Mouse (Mus musculus): ENCODE results near the gene Rpl29. TPM values are rescaled to one million over a fixed set of nuclear protein-coding genes. Genes with fewer than 3 reads are reported as not detected.

Rpl29 gene
- polyA plus RNA-seq, 1 experiment from 2014 or later = 1,075 TPM

DNA sequence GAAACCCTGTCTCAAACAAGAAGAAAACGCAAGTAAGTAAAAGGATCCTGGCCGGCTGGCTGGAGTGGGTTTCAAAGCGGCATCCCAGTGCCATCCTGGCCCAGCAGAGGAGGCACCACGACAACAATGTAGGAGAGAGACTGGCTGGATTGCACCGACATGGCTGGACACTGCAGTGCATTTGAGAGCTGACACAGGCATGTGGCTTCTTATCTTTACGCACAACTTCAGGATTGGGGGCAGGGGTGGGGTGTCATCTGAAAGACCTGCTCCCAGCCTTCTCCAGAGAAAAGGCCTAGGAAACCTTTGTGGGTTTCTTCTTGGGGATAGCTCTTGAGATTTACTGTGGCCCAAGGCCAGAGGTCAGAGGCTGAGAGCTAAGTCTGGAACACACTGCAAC lies 17.5 kb upstream of the Rpl29 start:
- 72% methylated on average over 6 of the region's 6 CpGs for WGBS
- H3K36me3 ChIP-seq (ENCODE audit: control insufficient read depth, insufficient read depth, low read length) = no peaks in the 10 kb centered on the region
- no peak overlapping the region for H3K27ac ChIP-seq (replicated peaks; ENCODE audit: low read depth, low read length)
- H3K9me3 ChIP-seq (ENCODE audit: control insufficient read depth, low read length) = no peaks in the 10 kb centered on the region
- ATAC-seq (ENCODE audit: insufficient number of reproducible peaks, low FRiP score, low TSS enrichment, low read depth) (no peak), DNase-seq (ENCODE audit: low spot score) (no peak)
- no peak overlapping the region for H3K4me3 ChIP-seq (ENCODE audit: low read depth, low read length)
- no peak overlapping the region for H3K9ac ChIP-seq (ENCODE audit: low read length)
- no peaks in the 10 kb centered on the region for H3K27me3 ChIP-seq (ENCODE audit: control insufficient read depth, insufficient read depth, low read length)
- H3K4me2 ChIP-seq (ENCODE audit: low read depth, severe bottlenecking) = no peak overlapping the region
- H3K4me1 ChIP-seq (ENCODE audit: control insufficient read depth, insufficient read depth, low read length) = peaks cover 10% of the 10 kb centered on the region

DNA sequence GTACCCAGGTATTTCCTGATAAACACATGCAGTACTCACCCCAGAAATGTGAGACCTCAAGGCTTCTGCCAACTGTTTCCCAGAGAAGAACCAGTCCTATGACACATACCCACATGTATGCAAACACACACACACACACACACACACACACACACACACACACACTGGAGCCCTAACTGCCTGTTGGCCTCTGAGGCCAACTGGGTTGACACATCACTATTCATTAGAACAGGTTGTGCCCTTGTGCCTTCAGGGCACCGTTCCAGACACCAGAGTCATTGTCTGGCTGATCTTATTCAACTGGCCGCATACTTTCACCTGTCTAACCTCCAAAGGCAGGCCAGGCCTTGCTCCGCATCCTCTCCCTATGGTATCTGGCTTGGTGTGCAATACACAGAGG lies 17.0 kb upstream of the Rpl29 start:
- no peaks in the 10 kb centered on the region for H3K9me3 ChIP-seq (ENCODE audit: control insufficient read depth, low read length)
- no peak for ATAC-seq (ENCODE audit: insufficient number of reproducible peaks, low FRiP score, low TSS enrichment, low read depth)
- no peak overlapping the region for H3K4me2 ChIP-seq (ENCODE audit: low read depth, severe bottlenecking)
- peaks cover 10% of the 10 kb centered on the region for H3K4me1 ChIP-seq (ENCODE audit: control insufficient read depth, insufficient read depth, low read length)
- 75% methylated on average over 3 of the region's 3 CpGs for WGBS
- H3K9ac ChIP-seq (ENCODE audit: low read length) = no peak overlapping the region
- DNase-seq (ENCODE audit: low spot score) = no peak
- no peaks in the 10 kb centered on the region for H3K36me3 ChIP-seq (ENCODE audit: control insufficient read depth, insufficient read depth, low read length)
- H3K27ac ChIP-seq (replicated peaks; ENCODE audit: low read depth, low read length) = 0 out of 2 replicates have a peak overlapping the region, but pooled peaks have one; percentile 3
- no peak overlapping the region for H3K4me3 ChIP-seq (ENCODE audit: low read depth, low read length)
- no peaks in the 10 kb centered on the region for H3K27me3 ChIP-seq (ENCODE audit: control insufficient read depth, insufficient read depth, low read length)

DNA sequence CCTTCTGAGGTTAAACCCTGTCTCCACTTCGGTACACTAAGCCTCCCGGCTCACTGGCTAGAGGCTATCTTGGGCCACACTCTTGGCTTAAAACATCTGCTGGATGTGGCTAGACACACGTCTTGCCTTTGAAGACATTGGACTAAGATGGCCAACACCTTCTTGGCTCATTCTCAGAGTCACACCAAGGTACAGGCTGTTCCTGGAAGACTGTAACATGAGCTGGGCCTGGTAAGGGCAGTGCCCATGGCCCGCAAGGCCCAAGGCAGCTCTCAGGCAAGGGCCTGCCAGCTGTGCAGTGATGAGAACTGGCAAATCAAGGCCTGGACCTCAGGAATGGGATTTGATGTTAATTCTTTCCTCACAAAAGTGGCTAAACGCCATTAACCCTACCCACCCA lies 15.6 kb upstream of the Rpl29 start:
- H3K4me1 ChIP-seq (ENCODE audit: control insufficient read depth, insufficient read depth, low read length) = peaks cover 24% of the 10 kb centered on the region
- H3K27ac ChIP-seq (replicated peaks; ENCODE audit: low read depth, low read length) = no peak overlapping the region
- DNase-seq (ENCODE audit: low spot score) = no peak

DNA sequence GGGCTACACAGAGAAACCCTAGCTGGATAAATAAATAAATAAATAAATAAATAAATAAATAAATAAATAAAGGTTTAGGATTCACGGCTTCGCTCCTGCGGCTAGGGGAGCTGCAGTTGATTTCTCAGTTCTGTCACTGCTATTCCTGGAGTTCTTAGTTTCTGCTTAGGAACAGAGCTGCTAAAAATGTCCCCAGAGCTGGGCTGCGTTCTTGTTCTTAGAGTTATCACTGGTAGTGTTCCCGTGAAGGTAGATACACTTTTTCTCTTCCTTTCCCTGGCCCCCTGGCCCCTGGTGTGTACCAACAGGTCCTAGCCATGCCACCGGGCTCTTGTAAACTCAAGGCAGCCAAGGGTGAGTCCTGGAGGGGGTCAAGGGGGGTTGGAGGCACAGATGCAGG lies 12.4 kb upstream of the Rpl29 start:
- Histone ChIP-seq H3K4me3 (ENCODE audit: low read depth, low read length) (no peak overlapping the region), H3K9ac (ENCODE audit: low read length) (no peak overlapping the region), H3K4me2 (ENCODE audit: low read depth, severe bottlenecking) (no peak overlapping the region), H3K9me3 (ENCODE audit: control insufficient read depth, low read length) (no peaks in the 10 kb centered on the region), H3K27me3 (ENCODE audit: control insufficient read depth, insufficient read depth, low read length) (no peaks in the 10 kb centered on the region), H3K36me3 (ENCODE audit: control insufficient read depth, insufficient read depth, low read length) (no peaks in the 10 kb centered on the region), H3K27ac (replicated peaks; ENCODE audit: low read depth, low read length) (no peak overlapping the region), H3K4me1 (ENCODE audit: control insufficient read depth, insufficient read depth, low read length) (peaks cover 32% of the 10 kb centered on the region)
- DNase-seq (ENCODE audit: low spot score) = no peak
- 79% methylated on average over 6 of the region's 6 CpGs for WGBS
- ATAC-seq (ENCODE audit: insufficient number of reproducible peaks, low FRiP score, low TSS enrichment, low read depth) = no peak

More for the DNA sequence above, 15.6 kb upstream of the Rpl29 start:
- Histone ChIP-seq H3K9ac (ENCODE audit: low read length) (no peak overlapping the region), H3K4me2 (ENCODE audit: low read depth, severe bottlenecking) (no peak overlapping the region), H3K9me3 (ENCODE audit: control insufficient read depth, low read length) (no peaks in the 10 kb centered on the region), H3K36me3 (ENCODE audit: control insufficient read depth, insufficient read depth, low read length) (no peaks in the 10 kb centered on the region), H3K27me3 (ENCODE audit: control insufficient read depth, insufficient read depth, low read length) (no peaks in the 10 kb centered on the region), H3K4me3 (ENCODE audit: low read depth, low read length) (no peak overlapping the region)
- WGBS = 79% methylated on average over 5 of the region's 5 CpGs
- no peak for ATAC-seq (ENCODE audit: insufficient number of reproducible peaks, low FRiP score, low TSS enrichment, low read depth)

DNA sequence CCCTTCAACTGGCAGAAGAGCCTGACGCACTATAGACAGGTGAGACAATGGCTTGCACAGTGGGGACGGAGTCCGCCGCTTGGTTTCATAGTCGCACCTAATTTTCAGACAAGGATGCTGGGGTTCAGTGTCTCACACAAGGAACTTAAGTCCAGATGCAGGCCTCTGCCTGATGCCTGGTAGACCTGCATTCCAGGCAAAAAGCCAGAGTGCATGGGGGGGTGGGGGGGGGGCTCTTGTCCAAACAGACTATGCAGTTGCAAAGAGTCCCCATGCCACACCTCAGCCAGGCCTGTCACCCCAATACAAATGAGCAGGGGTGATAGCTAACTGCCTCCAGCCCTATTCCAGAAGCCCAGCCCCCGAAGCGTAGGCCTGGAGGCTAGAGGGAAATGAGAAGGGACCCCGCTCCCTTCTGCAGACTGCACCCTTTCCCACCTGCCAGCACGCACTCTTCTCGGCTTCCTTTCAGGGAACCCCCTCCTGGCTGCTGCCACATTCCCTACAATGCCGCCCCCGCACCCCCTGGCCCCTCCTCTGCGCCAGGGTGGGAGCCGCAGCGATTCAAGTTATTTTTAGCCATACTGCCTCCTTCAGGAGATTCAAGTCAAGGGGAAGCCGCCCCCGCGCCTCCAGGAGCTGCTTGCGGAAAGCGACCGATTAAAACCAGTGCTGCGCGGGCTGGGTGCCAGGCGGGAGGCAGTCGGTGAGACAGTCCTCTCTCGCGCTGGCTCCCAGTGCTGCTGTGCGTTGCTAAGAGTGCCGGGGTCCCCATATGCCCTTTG lies 11.2 kb upstream of the Rpl29 start:
- Histone ChIP-seq H3K4me3 (ENCODE audit: low read depth, low read length) (peak overlapping the region; percentile 23), H3K4me2 (ENCODE audit: low read depth, severe bottlenecking) (peak overlapping the region; percentile 48), H3K9ac (ENCODE audit: low read length) (peak overlapping the region; percentile 55), H3K27ac (replicated peaks; ENCODE audit: low read depth, low read length) (peak overlapping the region; percentile 52; the same call in 1 of the 2 replicates), H3K9me3 (ENCODE audit: control insufficient read depth, low read length) (no peaks in the 10 kb centered on the region), H3K27me3 (ENCODE audit: control insufficient read depth, insufficient read depth, low read length) (no peaks in the 10 kb centered on the region), H3K36me3 (ENCODE audit: control insufficient read depth, insufficient read depth, low read length) (no peaks in the 10 kb centered on the region), H3K4me1 (ENCODE audit: control insufficient read depth, insufficient read depth, low read length) (peaks cover 32% of the 10 kb centered on the region)
- DNase-seq (ENCODE audit: low spot score) (peak; percentile 82), ATAC-seq (ENCODE audit: insufficient number of reproducible peaks, low FRiP score, low TSS enrichment, low read depth) (peak; percentile 14; the same call in 1 of the 2 replicates)
- 17% methylated on average over 29 of the region's 29 CpGs for WGBS

DNA sequence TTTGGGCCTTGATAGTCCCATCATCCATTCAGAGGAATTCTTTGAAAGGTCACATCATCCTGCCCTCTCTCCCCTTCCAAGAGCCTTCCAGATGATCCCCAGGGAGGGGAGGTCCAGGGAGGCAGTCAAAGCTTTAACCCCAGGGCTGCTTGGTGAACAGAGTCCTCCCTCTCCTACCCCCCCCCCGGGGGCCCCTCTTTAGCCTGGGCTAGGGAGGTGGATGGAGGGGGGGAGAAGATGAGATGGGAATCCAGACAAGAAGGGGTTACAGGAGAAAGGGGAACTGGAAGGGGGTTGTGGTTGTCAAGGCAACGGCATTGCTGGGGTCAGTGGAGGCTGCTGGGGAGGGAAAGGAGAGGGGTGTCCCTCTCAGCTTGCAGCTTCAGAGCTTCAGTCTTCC lies 8.6 kb upstream of the Rpl29 start:
- Histone ChIP-seq H3K9ac (ENCODE audit: low read length) (no peak overlapping the region; the same call in 1 of the 2 replicates), H3K9me3 (ENCODE audit: control insufficient read depth, low read length) (no peaks in the 10 kb centered on the region), H3K4me2 (ENCODE audit: low read depth, severe bottlenecking) (peak overlapping the region; percentile 10), H3K27me3 (ENCODE audit: control insufficient read depth, insufficient read depth, low read length) (no peaks in the 10 kb centered on the region), H3K36me3 (ENCODE audit: control insufficient read depth, insufficient read depth, low read length) (no peaks in the 10 kb centered on the region), H3K27ac (replicated peaks; ENCODE audit: low read depth, low read length) (no peak overlapping the region; the same call in 1 of the 2 replicates), H3K4me1 (ENCODE audit: control insufficient read depth, insufficient read depth, low read length) (peaks cover 32% of the 10 kb centered on the region), H3K4me3 (ENCODE audit: low read depth, low read length) (no peak overlapping the region)
- ATAC-seq (ENCODE audit: insufficient number of reproducible peaks, low FRiP score, low TSS enrichment, low read depth) = 0 out of 2 replicates have a peak, but pooled peaks have one; percentile 17
- peak; percentile 42 for DNase-seq (ENCODE audit: low spot score)
- 0% methylated on average over 2 of the region's 2 CpGs for WGBS

DNA sequence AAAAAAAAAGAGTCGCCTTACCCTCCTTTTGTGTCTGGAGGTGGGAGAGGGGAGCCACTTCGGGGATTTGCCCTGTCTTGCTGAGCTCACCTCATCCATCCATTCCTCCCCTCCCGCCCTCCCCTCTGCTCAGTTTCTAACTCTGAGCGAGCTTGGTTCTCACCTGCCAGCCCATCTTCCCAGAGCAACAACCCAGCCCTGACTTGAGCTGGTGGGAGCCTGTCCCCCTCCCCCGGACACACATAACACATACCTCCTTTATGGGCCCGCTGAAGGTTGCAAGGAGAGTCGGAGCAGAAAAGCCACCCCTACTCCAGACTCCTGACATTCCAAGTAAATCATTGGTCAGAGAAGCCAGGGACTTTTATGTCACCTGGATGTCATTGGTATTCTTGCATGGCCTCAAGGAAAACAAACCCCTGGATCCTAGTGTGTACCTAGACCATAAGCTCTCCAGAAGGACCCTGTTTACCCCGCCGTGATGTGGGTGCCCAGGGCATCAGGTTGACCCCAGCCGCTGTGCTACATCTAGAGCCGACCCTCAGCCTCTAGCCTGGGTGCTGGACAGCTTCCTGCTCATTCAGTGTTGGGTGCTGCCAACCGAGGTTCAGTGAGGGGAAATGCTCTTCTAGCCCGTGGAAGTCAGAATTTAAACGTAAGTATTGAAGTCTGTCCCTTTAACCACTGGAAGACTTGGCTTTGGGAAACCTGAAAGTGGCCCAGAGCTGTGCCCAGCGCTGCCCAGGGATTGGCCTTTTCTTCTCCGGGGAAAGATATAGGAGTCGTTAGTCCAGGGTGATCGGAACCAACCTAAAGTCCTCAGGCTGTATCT lies 8.0 kb upstream of the Rpl29 start:
- Histone ChIP-seq H3K36me3 (ENCODE audit: control insufficient read depth, insufficient read depth, low read length) (no peaks in the 10 kb centered on the region), H3K4me2 (ENCODE audit: low read depth, severe bottlenecking) (peak overlapping the region; percentile 21), H3K27me3 (ENCODE audit: control insufficient read depth, insufficient read depth, low read length) (no peaks in the 10 kb centered on the region), H3K9ac (ENCODE audit: low read length) (no peak overlapping the region; the same call in 1 of the 2 replicates), H3K4me1 (ENCODE audit: control insufficient read depth, insufficient read depth, low read length) (peaks cover 32% of the 10 kb centered on the region), H3K4me3 (ENCODE audit: low read depth, low read length) (no peak overlapping the region), H3K9me3 (ENCODE audit: control insufficient read depth, low read length) (no peaks in the 10 kb centered on the region), H3K27ac (replicated peaks; ENCODE audit: low read depth, low read length) (peak overlapping the region; percentile 59; the same call in 1 of the 2 replicates)
- WGBS = 8% methylated on average over 17 of the region's 18 CpGs
- DNase-seq (ENCODE audit: low spot score) (peak; percentile 46), ATAC-seq (ENCODE audit: insufficient number of reproducible peaks, low FRiP score, low TSS enrichment, low read depth) (peak; percentile 24; the same call in 1 of the 2 replicates)

DNA sequence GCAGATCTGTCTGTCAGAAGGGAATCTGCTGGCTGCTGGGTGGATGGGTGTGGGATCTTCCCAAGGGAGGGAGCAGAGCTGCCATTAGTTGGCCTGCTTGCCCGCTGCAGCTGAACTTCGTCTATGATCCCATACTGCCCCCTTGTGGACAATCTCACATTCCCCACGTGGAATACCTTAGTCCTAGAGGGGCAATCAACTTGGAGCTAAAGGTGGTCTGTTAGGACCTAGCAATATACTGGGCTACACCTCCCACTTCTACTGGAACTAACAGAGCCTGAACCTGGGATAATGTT lies 7.4 kb upstream of the Rpl29 start:
- Histone ChIP-seq H3K36me3 (ENCODE audit: control insufficient read depth, insufficient read depth, low read length) (no peaks in the 10 kb centered on the region), H3K4me3 (ENCODE audit: low read depth, low read length) (no peak overlapping the region), H3K9me3 (ENCODE audit: control insufficient read depth, low read length) (no peaks in the 10 kb centered on the region), H3K27ac (replicated peaks; ENCODE audit: low read depth, low read length) (no peak overlapping the region), H3K4me2 (ENCODE audit: low read depth, severe bottlenecking) (peak overlapping the region; percentile 21), H3K27me3 (ENCODE audit: control insufficient read depth, insufficient read depth, low read length) (no peaks in the 10 kb centered on the region), H3K4me1 (ENCODE audit: control insufficient read depth, insufficient read depth, low read length) (peaks cover 32% of the 10 kb centered on the region), H3K9ac (ENCODE audit: low read length) (no peak overlapping the region)
- DNase-seq (ENCODE audit: low spot score) (peak; percentile 93), ATAC-seq (ENCODE audit: insufficient number of reproducible peaks, low FRiP score, low TSS enrichment, low read depth) (peak; percentile 73)
- WGBS = 0% methylated on average over 3 of the region's 3 CpGs
